Mouse (Mus musculus): ENCODE results near the gene Mybpc2.
A peak's percentile ranks its signal among the peaks of the same experiment; 100 is the strongest.

The Mybpc2 gene

DNA sequence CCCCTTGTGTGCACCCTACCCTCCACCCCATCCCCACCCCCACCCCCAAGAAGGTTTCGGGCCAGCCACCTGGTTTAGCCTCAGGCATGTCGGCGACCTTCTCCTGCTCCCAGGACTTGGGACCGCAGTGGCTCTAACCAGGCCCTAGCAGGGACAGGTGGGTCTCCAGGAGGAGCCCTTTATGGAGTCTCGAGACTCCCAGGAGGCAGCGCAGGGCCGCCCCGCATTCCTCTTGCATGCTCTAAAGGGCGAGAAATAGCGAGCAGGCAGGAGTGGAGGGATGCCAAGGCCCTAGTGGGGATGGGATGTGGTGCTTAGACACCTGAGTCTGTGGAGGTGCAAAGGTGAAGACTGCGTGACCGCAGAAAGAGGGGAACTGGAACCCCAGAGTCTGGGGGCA, at the start of gene Mybpc2:
TSS of gene Mybpc2 (minus strand) at position 155 of the 400 bp plus-strand sequence.
- DNase-seq (ENCODE audit: low read depth, low spot score), result no peak

DNA sequence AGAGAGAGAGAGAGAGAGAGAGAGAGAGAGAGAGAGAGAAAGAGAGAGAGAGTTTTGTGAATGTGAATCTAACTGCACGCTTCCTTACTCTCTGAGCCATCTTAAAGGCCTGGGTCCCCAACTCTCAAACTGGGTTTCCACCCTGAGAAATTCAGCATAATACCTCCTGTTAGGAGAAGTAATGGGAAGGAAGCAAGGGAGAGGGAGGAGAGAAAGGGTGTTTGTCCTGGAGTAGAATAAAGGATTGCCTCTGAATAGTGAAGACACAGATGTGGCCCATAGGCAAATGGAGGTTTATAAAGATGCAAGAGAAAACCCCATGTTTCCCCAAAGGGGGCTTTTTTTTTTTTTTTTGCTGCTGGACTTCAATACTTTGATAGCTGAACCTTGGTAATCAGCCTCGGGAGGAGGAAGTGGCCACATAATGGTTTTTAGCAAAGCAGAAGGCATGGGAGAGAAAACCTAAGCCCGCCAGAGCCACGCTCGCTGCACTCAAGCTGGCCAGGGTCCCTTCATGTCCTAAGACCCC, 48.6 kb upstream of the Mybpc2 start:
- DNase-seq (ENCODE audit: low read depth, low spot score), result no peak

DNA sequence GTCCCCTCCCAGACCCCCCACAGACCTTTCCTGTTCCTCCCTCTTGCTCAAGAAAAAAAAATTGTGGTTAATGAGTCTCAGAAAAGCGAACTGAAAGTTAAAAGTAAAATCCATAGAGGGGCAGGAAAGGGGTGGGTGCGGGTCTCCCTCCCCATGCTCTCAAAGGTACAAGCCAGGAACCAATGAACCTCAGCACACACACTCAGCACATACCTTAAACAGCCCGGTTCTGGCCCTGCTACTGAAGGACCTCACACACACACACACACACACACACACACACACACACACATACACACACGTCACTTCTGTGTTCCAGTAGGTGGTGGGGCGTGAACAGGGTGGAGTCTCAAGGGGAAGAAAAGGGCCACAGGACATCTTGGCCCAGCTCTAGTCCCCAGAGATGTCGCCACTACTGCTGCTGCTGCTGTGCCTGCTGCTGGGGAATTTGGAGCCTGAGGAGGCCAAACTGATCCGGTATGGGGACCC, 47.8 kb upstream of the Mybpc2 start, which contains the start of gene Napsa:
TSS of gene Napsa (plus strand) at position 168 of the 489 bp plus-strand sequence.
- no peak for DNase-seq (ENCODE audit: low read depth, low spot score)

DNA sequence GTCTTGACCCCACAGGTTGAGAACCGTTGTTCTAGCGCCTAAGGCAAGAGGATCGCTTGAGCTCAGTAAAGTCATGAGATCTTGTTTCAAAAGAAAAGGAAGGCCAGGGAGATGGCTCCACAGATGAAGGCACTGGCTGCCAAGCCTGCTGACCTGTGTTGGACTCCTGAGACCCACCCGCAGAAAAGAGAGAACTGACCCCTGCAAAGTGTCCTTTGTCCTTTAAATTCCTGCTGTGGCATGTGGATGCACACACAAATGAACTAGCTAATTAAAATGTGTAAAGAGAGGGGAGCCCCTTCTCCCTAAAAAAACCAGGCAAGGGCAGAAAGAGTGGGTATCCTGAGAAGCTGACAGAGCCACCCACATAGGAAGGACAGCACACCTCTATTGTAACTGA, 47.4 kb upstream of the Mybpc2 start:
- no peak for DNase-seq (ENCODE audit: low read depth, low spot score)

DNA sequence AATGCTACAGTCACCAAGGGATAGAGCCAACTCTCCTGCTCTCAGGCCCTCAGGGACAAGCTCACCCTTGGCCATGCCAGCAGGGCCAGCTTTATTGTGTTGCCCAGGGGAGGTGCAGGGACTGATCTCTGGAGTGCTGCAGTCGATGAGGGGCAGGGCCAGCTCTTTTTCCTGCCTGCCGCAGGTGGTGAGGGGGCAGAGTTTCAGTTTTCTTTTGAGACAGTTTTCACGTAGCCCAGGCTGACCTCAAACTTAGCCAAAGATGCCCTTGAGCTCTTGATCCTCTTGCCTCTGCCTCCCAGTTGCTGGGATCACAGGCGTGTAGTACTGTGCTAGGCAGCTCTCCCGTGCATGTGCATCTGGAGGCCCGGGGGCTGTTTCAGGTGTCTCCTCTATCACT, 46.5 kb upstream of the Mybpc2 start:
- DNase-seq (ENCODE audit: low read depth, low spot score), result no peak

DNA sequence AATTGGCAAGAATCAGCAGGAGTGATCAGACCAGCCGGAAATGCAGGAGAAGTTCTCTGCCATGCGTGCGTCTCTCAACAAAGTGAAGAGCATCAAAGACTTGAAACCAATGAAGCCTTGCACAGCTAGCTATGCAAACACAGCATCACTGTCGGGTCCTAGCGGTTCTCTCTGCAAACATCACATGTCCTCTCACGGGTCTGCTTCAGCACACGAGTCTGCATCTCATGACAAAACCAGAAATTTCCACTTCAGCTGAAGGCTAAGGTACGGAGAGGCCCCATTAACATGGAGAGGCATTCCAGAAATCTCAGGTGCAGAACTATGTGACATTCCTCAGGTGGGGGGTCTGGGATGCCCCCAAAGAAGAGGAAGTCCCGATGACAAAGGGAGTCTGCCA, 44.3 kb upstream of the Mybpc2 start:
- DNase-seq (ENCODE audit: low read depth, low spot score), result no peak

DNA sequence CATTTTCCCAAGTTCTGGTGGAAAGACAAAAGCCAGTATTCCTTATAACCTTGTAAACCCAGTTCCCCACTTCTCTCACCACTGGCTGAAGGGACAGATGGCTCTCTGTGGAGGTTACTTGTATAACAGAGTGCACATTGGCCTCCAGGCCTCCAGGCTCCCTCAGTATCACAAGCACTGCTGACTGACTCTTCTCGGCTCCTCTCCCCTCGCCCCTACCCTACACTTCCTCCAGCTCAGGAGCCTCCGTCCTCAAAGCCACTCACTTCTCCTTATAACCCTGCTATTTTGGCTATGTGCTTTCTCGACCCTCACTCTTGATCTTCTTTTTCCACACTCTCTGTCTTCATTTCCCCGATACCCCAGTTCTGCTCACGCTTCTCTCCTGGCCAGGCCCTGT, 41.0 kb upstream of the Mybpc2 start:
- no peak for DNase-seq (ENCODE audit: low read depth, low spot score)

DNA sequence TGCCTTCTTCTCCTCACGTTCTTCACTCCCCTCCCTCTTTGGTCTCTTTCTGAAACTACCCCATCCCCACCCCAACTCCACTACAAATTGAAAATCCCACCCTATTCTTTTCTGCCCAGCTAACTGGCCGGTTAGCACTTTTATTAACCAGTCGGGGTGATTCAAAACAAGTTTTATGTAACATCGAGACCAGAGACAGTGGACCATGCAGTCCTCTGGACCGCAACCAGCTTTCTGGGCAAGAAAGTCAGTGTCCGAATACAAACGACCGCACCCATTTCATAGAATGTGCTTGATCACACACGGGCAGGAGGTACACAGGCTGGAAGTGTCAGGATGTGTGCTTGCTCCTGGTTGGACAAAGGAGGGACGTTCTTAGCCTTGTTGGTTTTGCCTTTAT, 40.0 kb upstream of the Mybpc2 start:
- no peak for DNase-seq (ENCODE audit: low read depth, low spot score)

DNA sequence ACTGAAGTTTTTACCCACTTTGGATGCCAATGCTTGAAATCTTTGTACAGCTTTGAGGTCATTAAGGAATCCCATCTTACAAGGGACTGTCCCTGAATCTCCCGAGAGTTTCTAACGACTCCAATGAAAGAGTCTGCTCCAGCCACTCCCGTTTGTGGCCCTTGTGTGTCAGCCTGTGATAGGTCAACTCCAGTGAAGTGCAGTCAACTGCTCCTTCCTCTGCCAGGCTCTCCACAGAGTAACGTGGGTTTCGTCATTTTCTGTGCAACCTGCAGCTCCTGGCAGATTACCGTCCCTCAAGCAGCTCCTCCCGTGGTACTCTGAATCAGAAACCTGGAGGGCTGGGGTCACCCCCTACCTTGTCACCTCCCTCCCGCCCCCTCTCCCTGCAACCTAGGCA, 38.8 kb upstream of the Mybpc2 start:
- no peak for DNase-seq (ENCODE audit: low read depth, low spot score)

DNA sequence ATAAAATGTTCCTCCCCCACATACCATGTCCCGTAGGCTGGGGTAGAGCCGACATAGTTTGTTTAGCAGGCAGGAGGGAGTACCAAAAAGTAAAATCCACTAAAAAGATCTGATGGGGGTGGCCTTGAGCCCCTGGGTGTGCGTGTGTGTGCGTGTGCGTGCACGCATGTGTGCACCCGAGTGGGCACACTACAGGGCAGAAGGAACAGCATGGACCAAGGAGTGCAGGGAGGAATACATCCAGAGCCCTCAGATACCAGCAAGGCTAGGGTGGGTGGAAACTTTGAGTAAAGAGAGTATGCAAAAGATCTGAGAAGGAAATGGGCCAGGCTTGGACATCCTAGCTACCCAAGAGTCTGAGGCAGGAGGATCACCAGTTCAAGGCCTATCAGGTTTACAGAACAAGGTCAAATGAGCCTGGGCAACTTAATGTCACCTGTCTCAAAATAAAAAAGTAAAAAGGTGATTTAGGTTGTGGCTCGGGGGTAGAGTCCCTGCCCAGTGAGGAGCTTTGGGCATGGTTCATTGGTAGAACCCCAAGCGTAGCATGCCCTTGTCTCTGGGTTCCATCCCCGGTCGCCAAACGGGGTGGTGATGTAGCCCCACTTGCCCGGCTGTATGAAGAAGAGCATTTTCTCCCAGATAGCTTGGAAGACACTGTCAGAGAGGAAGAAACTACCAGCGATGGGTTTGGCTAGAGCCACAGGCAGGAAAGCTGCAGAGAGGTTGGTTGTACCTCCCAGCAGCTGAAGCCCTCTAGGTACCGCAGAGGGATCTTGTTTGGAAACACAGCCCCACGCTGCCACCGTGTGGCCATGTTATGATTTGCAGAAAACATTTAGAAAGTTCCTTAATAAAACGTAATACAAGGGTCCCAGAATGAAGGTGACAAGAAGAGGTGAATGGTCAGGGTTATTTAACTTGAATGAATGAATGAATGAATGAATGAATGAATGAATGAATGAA, 36.3 kb upstream of the Mybpc2 start:
- peak; percentile 56 for DNase-seq (ENCODE audit: low read depth, low spot score)

DNA sequence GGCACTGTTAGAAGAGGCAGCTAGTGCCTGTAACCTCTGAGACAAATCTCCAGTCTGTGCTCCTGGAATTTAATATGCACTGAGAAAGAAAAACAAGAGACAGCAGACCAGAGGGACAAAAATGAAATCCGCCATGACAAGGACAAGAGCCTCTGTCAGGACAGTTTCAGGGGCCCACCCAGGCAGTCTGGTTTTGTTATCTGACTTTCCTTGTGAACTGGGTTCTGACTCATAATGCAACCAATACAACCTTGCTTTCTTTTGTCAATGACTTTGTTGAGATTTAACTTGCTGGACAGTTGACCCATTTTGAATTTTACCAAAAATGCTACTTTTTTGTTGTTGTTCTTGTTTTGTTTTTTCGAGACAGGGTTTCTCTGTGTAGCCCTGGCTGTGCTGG, 33.2 kb upstream of the Mybpc2 start:
- no peak for DNase-seq (ENCODE audit: low read depth, low spot score)

DNA sequence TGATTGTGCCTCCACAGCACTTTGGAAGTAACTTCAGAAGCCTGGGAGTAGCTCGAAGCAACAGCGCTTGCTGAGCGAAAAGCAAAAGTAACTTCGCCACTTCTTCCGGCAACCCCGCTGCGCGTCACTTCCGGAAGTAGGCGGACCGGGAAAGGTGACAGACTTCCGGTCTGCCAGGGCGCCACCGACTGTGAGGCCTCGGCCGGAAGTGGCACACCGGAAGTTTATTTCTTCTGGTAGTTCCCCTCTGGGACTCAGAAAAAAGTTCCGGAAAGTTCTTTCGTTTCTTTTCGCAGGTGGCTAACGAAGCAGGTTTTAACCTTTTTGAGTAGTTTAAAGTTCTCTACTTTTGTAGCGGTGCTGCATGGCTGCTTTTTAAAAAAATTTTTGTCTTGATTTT, 29.4 kb upstream of the Mybpc2 start, which contains the start of gene Nr1h2:
TSS of gene Nr1h2 (minus strand) at position 126 of the 400 bp plus-strand sequence.
- DNase-seq (ENCODE audit: low read depth, low spot score), result peak; percentile 87

DNA sequence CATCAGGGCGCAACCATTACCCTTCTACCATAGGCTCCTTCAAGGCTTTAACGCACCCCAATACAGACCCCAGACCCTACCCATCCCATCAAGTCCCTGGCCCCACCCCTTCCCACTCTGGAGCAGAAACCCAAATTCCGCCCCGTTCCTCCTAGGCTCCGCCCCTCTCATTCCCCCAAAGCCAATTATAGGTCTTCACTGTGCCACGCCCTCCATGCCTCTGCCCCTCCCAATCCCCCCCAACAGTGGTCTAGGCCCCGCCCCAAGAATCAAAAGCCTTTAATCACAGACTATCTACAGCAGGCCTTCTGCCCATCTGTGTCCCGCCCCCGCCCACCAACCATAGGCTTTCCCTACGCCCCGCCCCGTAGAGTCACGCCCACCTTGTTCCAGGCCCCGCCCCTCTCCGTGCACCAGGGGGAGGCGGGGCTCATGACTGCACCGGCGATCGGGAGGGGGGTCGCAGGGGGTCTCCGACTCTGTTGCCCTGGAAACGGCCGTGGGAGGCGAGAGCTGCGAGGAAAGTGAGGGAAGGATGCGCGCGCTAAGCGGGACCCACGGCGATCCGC, 28.8 kb upstream of the Mybpc2 start:
- DNase-seq (ENCODE audit: low read depth, low spot score), result peak; percentile 69

DNA sequence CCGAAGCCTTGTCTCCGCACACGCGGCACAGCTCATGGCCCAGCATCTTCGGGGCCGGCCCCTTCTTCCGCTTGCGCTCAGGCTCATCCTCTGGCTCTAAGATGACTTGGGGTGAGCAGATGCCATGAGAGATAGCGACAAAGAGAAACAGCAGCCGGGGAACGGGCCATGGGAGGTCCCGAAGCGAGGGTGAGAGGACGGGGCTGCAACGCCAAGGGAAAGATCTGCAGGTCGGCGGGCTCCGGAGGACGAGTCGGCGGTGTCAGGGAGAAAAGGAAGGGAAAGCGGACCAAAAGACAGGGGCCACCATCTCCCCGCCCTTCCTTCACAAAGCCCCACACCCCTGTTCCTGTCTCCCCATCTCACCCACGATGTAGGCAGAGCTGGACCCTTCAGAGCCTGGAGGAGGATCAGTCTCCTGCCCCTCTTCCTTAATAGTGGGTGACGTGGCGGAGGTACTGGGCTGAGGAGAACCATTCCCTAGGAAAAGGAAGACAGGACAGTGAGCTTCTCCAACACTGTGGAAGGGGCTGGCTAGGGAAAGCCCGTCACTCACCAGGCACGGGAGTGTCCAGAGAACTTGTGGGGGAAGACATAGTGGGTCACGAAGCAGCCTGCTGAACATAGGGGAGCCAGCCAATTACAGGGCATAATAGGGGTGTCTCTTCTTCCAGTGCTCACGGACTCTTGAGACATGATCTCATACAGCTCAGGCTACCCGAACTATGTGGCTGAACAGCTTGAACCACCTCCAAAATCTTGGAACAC, 27.9 kb upstream of the Mybpc2 start:
- no peak for DNase-seq (ENCODE audit: low read depth, low spot score)

DNA sequence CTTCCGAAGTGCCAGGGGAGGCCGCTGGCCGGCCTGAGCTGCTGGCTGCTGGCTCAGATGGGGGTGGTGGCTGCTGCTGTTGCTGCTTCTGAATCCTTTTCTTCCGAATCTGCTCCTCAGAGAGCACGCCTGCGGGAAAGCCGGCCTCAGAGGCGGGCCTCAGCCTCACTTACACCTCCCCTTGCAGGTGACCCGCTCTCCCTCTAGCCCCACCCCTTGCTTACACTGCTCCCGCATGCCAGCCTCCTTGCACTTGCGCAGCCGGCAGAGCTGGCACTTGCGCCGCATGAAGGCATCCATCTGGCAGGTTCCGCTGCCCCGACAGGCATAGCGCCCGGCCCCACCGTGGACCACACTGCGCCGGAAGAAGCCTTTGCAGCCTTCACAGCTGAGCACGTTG, 27.3 kb upstream of the Mybpc2 start:
- no peak for DNase-seq (ENCODE audit: low read depth, low spot score)

DNA sequence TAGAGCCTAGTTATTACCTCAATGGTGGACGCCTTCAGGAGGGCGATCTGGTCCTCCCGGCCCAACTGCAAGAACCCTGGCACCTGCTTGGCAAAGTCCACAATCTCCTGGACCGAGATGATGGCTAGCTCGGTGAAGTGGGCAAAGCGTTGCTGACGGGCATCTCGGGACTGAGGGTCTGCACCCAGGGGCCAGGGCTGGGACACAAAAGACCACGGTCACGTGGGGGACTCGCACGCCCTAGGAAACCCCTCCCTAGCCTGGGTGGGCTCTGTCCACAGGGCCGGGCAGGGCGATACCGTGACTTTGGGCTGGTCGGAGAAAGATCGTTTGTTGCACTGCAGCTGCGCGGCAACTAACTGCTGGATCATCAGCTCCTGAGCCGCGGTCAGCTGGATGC, 26.8 kb upstream of the Mybpc2 start:
- DNase-seq (ENCODE audit: low read depth, low spot score), result no peak

DNA sequence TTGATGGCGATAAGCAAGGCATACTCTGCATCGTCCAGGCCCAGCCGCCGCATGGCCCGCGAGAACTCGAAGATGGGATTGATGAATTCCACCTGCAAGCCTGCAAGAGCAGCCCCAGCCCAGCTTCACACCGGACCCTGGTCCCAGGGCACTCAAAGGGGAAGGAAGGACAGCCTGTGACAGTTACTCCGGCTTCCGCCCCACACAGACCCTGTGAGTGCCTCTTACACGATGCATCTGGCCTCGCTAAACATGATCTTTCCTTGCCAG, 25.9 kb upstream of the Mybpc2 start:
- DNase-seq (ENCODE audit: low read depth, low spot score), result no peak

DNA sequence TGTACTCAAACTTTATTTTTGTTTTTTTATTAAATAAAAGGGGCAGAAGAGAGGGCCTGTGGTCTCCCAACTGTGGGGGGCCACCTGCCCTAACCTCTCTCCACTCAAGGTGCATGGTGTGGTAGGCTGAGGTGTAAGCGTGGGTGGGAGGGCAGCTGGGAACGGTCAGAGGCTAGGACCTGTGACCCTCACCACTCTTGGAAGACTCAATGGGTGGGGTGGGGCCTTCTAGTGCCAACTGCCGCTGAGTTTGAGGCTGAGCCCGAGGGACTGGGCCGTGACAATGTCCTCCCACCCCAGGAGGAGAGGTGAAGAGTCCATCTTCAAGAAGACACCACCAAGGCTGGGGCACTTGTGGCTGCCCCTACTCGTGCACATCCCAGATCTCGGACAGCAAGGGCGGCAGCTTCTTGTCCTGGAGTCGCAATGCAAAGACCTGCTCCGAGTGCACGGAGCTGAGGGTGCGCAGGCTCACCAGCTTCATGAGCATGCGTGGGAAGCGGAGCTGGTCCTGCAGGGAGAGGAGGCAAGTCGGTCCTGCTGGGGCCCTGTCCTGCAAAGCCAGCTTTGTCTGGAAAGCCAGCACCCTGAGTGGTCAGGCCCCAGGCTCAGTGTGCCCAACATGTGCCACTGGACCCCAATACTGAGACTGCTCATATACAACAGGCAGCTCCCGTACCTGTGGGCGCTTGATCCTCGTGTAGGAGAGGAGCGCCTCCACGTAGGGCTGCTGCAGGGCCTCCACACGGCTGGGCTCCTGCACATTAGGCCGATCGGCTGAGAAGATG, 25.4 kb upstream of the Mybpc2 start:
- DNase-seq (ENCODE audit: low read depth, low spot score), result no peak

DNA sequence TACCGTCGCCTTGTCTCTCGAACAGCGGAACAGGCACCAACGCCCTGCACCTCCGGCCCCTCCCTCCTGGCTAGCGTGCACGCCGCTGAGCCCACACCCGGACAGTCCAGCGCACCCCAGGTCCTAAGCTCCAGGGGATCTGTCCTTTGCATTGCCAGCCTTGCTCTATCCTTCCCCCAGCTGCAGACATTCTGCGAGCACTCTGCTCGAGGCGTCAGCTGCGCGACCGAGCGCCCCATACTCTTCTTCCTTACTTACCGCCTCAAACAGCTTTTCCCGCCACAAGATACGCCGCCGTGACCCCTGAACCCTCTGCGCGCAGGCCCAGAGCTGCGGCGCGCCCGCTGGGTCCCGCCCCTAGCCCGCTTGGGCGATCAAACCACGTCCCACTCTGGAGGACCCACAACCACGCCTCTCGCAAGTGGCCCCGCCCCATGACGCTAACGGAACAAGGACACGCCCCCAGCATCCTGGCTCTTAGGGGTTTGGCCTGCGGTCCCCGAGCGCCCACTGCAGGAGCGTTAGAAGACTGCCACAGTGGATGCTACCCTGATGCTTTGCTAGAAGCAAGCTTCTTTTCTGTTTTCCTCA, 24.1 kb upstream of the Mybpc2 start, which contains the start of gene Pold1:
TSS of gene Pold1 (minus strand) at position 353 of the 591 bp plus-strand sequence.
- DNase-seq (ENCODE audit: low read depth, low spot score), result peak; percentile 100

DNA sequence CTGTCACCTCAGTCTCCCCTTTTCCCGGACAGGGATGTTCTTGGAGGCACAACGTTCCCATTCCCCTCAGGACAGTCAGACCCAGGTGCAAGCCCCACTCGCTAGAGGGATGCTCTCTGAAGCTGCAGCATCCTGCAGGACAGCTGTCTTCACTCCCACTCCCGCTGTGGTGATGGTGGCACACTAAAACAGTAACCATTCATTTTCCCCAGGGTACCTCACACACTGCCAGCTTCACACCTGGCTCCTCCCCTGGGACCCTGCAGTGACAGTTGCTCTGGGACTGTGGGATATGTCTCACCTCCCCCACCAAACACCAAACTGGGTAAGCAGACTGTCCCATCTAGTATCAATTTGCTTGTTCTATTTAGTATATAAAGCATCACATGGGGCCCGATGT, 23.3 kb upstream of the Mybpc2 start:
- DNase-seq (ENCODE audit: low read depth, low spot score), result no peak

DNA sequence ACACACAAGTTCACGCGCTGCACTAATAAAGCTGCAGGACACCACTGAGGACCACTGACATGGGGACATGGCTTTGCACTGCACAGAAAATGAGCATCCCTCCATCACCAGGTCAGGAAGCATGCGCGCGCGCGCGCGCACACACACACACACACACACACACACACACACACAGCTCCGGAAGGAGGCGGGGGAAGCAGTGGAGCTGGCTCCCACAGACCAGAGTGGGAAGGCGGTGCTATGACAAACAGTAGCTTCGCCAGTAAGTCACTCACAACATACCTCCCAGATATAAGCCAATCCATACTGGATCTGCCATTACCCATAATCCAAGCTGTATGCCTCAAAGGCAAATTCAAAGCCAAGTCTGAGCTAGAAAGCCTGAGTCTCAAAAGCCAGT, 22.6 kb upstream of the Mybpc2 start:
- no peak for DNase-seq (ENCODE audit: low read depth, low spot score)

Measured in c-Kit-negative CD71-positive TER-119-positive erythroid progenitor cells, embryonic 14.5 days (primary cell).